In the genomic region with DNA sequence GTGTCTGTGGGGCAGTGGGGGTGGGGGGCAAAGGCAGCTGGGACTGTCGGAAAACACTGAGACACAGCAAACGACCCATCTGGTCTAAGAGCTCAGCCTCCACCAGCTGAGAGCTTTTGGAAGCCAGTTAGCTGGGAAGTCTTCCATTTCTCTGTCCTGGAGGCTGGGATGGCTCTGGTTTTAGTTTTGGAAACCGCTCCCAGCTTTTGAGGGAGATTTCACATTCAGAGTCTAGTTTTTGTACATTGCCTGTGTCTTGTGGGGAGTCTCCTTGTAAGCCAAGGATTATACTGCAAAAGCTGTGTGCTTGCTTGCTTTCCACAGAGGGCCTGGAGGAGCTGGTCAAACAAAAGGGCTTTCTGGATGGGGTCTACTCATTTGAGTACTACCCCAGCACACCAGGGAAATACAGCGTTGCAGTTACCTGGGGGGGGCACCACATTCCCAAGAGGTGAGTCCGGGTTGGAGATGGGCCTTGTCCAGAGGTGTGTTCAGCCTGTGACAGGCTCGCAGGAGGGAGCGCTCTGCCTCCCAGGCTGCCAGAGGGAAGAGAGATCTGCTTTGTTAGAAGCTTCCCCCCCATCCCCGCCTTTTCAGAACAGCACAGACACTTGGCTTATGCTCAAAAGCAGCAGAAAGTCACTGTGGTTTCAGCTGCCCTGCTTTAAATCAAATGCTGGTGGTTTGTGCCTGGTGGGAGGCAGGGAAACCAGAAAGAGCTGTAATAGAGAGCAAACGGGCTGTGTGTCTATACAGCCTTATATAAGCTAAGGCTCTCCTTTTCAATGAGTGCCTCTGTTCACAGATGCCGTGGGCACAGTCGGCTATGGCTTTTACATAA, we compare ENCODE assay signal across 8 mouse cellular contexts.
DNase-seq lines count a peak whose midpoint lies in the region; ATAC-seq and TF ChIP-seq lines count a peak whose summit lies in the region.

No protein-coding gene starts in this region.

- ATAC-seq in kidney, embryonic 15.5 days (replicated peaks; ENCODE audit: low FRiP score), result peak; percentile 74
- peak; percentile 83 for ATAC-seq in forebrain, embryonic 16.5 days
- no peak for ATAC-seq in liver, embryonic 13.5 days (ENCODE audit: low read depth)
- no peak for ATAC-seq in erythroblast, adult 5-6 weeks (replicated peaks; ENCODE audit: low FRiP score, poor library complexity, severe bottlenecking)

- no peak for TF ChIP-seq POLR2A in brain, embryonic 14.5 days (IDR thresholded peaks at IDR 0.05; ENCODE audit: borderline replicate concordance, extremely low read depth, insufficient read depth, insufficient read length, poor library complexity, severe bottlenecking)

- H3K4me3 ChIP-seq in kidney, embryonic 15.5 days (replicated peaks), result no peak overlapping the region
- H3K4me3 ChIP-seq in forebrain, embryonic 16.5 days (replicated peaks; ENCODE audit: low read length), result no peak overlapping the region
- no peak overlapping the region for H3K4me3 ChIP-seq in liver, embryonic 13.5 days (replicated peaks)

- WGBS in kidney, embryonic 15.5 days, result 53% methylated on average over 11 of the region's 11 CpGs
- WGBS in forebrain, embryonic 16.5 days, result 16% methylated on average over 11 of the region's 11 CpGs
- WGBS in liver, embryonic 13.5 days (ENCODE audit: insufficient replicate concordance), result 53% methylated on average over 11 of the region's 11 CpGs

- TF ChIP-seq CTCF in brain, embryonic 14.5 days (IDR thresholded peaks at IDR 0.05; ENCODE audit: borderline replicate concordance, extremely low read depth, insufficient read depth, insufficient read length), result no peak

- H3K9me3 ChIP-seq in kidney, embryonic 15.5 days (replicated peaks), result no peaks in the 10 kb centered on the region
- H3K9me3 ChIP-seq in forebrain, embryonic 16.5 days (ENCODE audit: control insufficient read depth, low read length), result no peaks in the 10 kb centered on the region
- no peaks in the 10 kb centered on the region for H3K9me3 ChIP-seq in liver, embryonic 13.5 days (replicated peaks)

- H3K27ac ChIP-seq in kidney, embryonic 15.5 days, result peak overlapping the region; percentile 73
- peak overlapping the region; percentile 95 for H3K27ac ChIP-seq in forebrain, embryonic 16.5 days (ENCODE audit: low read length)
- peak overlapping the region; percentile 17 for H3K27ac ChIP-seq in liver, embryonic 13.5 days

- no peaks in the 10 kb centered on the region for H3K27me3 ChIP-seq in kidney, embryonic 15.5 days
- H3K27me3 ChIP-seq in forebrain, embryonic 16.5 days (replicated peaks; ENCODE audit: control insufficient read depth, insufficient read depth, low read length), result no peaks in the 10 kb centered on the region
- H3K27me3 ChIP-seq in liver, embryonic 13.5 days, result no peaks in the 10 kb centered on the region

- peaks cover 82% of the 10 kb centered on the region for H3K36me3 ChIP-seq in kidney, embryonic 15.5 days
- H3K36me3 ChIP-seq in forebrain, embryonic 16.5 days (ENCODE audit: control insufficient read depth, insufficient read depth), result peaks cover 27% of the 10 kb centered on the region
- H3K36me3 ChIP-seq in liver, embryonic 13.5 days, result peaks cover 26% of the 10 kb centered on the region

- H3K4me1 ChIP-seq in kidney, embryonic 15.5 days, result peaks cover 22% of the 10 kb centered on the region
- H3K4me1 ChIP-seq in forebrain, embryonic 16.5 days (replicated peaks; ENCODE audit: control insufficient read depth, insufficient read depth, low read length), result peaks cover 35% of the 10 kb centered on the region
- peaks cover 8% of the 10 kb centered on the region; the same call in 1 of the 2 replicates for H3K4me1 ChIP-seq in liver, embryonic 13.5 days (replicated peaks)

- no peak for DNase-seq in kidney, adult 18-20 months
- DNase-seq in brain, embryonic 14.5 days (ENCODE audit: low read depth), result peak; percentile 93
- peak; percentile 76 for DNase-seq in layer of hippocampus, adult 11-12 months (ENCODE audit: low spot score)
- DNase-seq in liver, embryonic 13.5 days, result no peak
- peak; percentile 38 for DNase-seq in right cerebral cortex, postnatal 4 days

- no peak overlapping the region for H3K4me2 ChIP-seq in kidney, embryonic 15.5 days
- peak overlapping the region; percentile 27 for H3K4me2 ChIP-seq in forebrain, embryonic 16.5 days (ENCODE audit: low read length)
- no peak overlapping the region for H3K4me2 ChIP-seq in liver, embryonic 13.5 days

- H3K9ac ChIP-seq in kidney, embryonic 15.5 days, result no peak overlapping the region
- H3K9ac ChIP-seq in forebrain, embryonic 16.5 days (replicated peaks; ENCODE audit: low read depth, low read length), result peak overlapping the region; percentile 57
- no peak overlapping the region for H3K9ac ChIP-seq in liver, embryonic 13.5 days

Comparison
In these comparisons a context has a peak if more than half of its experiments do, and no peak if none do; other contexts are left out.
1. ATAC-seq: peak in kidney, embryonic 15.5 days (single experiment) and forebrain, embryonic 16.5 days (single experiment); none in liver, embryonic 13.5 days (single experiment) and erythroblast, adult 5-6 weeks (single experiment).
2. H3K27ac ChIP-seq: peak in every context shown above with its lines; median percentile 95 in forebrain, embryonic 16.5 days; 73 in kidney, embryonic 15.5 days; 17 in liver, embryonic 13.5 days.
3. DNase-seq: peak in brain, embryonic 14.5 days (single experiment), layer of hippocampus, adult 11-12 months (single experiment) and right cerebral cortex, postnatal 4 days (single experiment); none in kidney, adult 18-20 months (single experiment) and liver, embryonic 13.5 days (single experiment).